Mouse (Mus musculus): Measurements from ENCODE around the gene Agk.

The Agk gene

GRCm38 (mm10) chr6:40443281-40443928 lies 118.4 kb downstream of the Agk start:
- no peak for DNase-seq (ENCODE audit: low spot score)

All from urinary bladder, postnatal 25 days (tissue).